Mouse (Mus musculus) gastrocnemius, adult 8-10 months (tissue): ENCODE measurements around the gene Crebrf. TPM values are rescaled to one million over a fixed set of nuclear protein-coding genes. Genes with fewer than 3 reads are reported as not detected.
A peak's percentile ranks its signal among the peaks of the same experiment; 100 is the strongest.

Experiments
- DNase-seq, 2 experiments: peaks; one replicate each; pipeline ENCODE4 v3.0.0; 2022; ENCODE audit warnings: low spot score in 2 of 2
- total RNA-seq, 4 experiments: library from RNA; stranded (reverse); gene quantifications; 2 replicates each; pipeline ENCODE4 v1.2.4; 2022

Gene Crebrf
- total RNA-seq = 10 to 100 TPM; 40.9 to 48.0 (median 42.9) TPM

DNA sequence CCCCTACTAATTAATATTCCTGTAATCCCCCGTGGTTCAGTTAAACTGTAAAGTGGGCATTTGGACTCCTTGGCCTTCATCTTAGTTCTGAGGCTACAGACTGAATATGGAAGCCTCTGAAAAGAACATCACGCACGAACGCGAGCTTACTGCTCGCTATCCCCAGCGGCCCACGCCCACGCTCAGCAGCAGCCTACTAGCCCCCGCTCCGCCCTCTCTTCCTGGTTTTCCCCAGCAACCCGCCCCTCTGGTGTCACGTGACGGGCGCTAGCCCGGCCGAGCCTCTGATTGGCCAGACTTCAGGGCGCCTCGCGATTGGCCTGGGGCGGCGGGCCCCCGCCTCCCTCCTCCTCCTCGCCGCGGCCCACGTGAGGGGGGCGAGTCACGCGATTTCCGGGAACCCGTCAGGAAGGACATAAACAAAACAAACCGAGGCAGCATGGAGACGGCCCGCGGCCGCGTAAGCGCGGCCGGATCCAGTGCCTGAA is at the start of gene Crebrf:
TSS of gene Crebrf (plus strand) at position 380 of the 488 bp plus-strand sequence.
- DNase-seq = peak; percentile 97 to 98

DNA sequence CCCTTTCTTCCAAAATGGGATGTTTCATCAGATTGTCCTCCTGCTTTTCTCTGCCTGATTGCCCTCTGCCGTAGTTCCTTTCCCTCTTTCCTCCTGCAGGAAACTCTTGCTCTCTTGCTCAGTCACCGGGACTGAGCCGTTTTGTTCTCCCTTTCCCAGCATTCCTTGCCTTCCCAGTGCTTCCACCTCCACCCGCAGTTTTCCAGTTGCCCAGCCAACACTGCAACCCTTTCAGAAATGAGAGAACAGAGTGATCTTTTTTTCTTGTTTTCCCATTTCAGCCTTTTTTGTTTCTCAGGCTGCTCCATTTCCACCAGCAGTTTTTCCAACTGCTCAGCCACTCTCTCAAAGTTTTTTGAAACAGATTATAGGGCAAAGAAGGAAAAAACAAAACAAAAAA is 44.2 kb upstream of the Crebrf start:
- DNase-seq = no peak

DNA sequence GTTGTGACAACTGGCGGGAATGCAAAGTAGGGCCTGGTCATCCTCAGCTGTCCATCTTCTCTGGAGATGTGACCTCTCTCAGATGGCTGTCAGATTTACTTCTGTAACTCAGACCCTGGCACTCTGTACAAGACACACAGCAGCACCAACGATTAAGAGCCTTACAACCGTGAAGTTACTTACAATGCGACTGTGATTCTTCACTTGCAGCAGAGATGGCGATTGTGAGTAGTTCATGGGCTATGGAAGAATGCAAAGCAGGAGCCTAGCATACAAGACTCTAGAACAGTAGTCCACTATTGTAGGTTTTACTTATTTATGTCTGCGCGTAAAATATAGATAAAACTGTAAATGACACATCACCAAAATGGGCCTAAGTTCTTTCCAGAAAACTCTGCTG is 39.6 kb upstream of the Crebrf start:
- DNase-seq = no peak

DNA sequence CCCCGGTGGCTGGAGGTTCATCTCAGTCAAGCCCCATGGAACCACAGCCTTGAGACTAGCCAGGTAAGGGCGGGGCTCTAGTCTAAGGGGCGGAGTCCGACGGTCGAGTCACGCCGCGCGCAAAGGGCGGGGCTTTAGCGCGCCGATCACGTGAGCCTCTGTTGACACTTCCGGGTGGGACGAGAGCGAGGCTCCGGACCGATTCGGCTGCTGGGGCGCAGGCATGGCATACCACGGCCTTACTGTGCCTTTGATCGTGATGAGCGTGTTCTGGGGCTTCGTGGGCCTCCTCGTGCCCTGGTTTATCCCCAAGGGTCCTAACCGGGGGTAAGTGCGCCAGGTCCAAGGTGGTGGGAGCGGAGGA is 39.2 kb upstream of the Crebrf start:
- peak; percentile 82 to 85 for DNase-seq

DNA sequence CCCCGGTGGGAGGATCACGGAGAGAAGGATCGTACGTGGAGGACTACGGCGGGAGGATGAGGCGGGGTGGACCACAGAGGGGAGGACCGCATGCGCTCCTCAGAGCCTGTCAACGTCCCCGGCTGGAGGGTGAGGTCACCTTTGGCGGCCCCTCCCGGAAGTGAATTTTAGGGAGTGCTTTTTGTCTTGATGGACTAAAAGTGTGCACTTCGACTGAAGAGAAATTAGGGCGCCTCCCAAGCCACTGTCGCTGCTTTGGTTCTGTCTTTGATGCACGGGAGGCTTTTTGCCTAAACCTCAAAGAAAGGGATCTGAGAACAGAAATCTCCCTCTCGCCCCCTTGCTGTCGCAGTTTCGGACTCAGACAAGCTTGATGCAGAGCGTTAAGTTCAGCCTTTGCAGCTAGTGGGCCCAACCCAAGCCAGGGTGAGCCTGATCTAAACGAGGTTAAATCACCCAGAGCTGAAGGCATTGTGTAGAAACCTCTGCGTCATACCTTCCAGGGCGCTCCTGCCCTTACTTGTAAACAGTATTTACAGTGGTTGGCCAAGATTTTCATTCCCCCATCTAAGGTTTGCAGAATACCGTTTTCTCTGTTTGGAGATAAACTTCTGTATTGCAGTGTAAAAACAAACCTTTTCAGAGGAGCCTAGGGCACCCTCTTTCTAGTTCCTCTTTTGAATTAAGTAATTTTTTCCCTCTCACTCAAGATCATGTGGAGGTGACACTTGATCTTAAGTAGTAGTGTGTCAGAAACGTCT is 38.7 kb upstream of the Crebrf start:
- peak; percentile 73 to 74 for DNase-seq

DNA sequence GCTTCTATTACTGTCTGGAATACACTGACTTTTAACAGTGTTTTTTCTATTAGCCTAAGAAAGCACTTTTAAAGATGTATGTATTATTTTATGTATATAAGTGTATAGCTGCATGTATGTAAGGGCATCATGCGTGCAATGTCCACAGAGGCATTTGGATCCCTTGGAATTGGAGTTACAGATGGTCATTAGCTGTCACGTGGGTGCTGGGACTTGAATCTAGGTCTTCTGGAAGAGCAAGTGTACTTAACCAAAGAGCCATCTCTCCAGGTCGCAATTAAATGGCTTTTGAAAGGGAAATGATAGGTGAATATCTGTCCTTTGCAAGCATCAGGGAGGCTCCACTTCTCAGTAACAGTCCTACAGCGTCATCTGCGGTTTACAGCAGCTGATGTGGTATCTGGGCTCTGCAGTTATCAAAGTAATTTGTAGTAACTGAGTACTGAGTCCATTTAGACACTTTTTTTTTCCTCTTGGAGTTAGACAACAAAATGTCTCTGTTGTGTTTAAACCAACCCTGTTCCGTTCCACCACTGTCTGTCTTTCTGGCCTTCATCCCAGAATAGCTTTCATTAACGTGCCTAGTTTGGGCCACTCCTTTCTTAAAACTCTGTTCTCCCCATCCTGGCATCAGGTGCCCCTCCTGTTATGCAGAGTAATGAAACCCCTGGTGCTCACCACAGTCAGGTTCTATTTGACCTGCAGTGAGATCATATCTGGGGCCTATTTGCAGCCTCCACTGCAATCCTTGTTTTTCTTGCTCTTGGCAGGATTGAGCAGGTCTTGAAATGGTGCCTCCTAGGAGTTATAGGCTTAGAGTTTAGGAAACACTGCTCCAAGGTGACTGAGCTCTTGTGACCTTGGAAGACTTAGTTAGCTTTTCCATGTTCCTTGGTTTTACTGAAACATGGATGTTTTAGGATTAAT is 37.5 kb upstream of the Crebrf start:
- no peak for DNase-seq

DNA sequence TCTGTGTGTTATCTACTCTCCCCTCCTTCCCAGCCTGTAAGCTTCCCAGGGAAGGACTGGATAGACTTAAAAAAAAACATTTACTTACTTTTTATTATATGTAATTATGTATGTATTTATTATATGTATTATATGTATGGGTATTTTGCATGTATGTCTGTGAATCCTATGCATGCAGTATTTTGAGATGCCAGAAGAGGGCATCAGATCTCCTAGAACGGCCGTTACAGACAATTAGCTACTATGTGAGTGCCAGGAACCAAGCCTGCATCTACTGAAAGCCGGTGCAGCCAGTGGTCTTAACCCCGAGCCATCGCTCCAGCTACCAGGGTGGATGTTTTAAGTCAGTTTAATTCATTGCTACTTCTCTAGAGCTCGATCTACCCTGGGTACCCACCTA is 34.2 kb upstream of the Crebrf start:
- DNase-seq = no peak

DNA sequence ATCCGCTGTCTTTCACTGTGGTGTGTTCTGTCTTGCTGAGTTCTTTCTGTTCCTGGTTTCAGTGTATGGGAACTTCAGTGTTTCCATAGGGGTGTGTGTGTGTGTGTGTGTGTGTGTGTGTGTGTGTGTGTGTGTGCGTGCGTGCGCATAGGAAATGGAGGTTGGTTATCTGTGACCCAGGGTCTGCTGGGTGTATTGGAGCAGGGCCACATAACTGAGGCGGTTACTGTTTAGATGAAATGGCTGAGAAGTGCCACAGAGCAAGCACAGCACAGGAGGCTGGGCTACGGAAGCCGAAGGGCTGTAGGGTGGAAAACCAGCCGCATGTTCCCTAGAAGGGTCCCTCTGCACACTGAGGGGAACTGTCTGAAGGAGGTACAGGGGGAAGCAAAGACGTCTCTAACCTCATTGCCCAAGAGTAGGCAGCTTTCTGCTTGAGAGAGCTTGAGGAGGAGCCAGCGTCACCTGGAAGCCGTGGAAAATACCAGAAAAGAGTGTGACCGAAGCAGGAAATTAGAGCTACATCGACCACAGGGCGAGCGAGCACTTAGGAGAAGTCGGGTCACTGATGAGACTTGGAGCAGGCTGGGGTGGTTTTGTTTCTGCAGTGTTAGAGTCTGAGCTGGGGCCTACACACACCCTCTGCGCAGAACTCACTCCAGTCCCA is 29.0 kb upstream of the Crebrf start:
- DNase-seq = no peak

DNA sequence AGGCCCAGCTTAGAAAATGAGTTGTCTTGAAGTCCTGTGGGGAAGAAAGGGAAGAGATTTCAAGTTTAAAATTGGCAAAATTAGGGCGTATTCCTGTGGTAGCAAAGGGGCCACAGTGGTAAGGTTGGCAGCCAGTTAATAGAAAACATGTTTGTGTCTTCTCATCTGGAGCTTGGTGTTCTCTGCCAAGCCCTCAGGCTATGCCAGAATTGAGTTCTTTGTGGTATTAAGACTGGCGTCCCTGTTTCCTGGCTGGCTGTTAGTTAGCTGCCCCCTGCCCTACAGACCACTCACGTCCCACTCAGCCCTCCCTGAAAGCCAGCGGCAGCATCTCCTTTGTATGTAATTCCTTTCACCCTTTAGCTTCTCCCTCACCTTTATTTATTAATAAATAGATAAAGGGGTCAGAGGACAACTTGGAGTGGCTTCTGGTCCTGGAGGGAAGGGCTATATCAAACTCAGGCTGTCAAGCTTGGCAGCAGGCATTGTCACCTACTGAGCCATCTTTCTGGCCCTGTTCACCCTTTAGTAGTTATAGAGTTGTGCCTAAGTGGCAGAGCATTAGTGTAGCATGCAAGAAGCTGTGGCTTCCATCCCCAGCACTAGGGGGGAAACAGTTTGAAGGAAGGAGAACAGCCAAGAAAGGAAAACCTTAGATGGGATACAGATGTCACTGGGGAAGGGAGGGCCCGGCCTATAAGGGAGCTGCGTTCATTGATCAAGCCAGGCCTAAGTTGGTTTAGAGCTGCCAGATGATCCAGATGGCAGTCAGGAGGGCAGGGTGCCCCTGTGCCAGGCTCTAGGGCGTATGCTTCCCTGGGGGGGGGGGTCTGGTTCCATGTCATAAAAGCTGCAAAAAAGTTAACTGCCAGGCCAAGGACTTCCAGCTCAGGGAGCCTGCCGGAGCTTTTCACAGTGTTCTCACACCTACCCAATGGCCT is 26.4 kb upstream of the Crebrf start:
- DNase-seq = no peak

DNA sequence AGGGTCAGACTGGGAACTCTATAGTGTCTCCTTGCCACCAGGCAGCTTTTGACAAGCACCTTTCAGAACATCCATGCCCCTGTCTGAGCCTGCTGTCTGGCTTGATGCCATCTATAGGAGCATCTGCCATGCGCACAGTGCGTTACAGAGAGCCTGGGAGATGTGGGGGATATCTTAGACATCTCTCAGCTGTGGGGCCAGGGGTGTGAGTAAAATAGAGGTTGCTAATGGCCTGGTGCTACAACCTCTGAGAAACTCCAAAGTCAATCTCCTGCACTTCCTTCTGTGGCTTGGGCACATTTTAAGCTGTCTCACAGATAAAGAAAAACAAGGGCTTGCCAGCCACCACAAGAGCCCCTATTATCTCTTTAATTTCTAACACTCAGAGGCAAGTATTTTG is 25.6 kb upstream of the Crebrf start:
- DNase-seq = no peak

DNA sequence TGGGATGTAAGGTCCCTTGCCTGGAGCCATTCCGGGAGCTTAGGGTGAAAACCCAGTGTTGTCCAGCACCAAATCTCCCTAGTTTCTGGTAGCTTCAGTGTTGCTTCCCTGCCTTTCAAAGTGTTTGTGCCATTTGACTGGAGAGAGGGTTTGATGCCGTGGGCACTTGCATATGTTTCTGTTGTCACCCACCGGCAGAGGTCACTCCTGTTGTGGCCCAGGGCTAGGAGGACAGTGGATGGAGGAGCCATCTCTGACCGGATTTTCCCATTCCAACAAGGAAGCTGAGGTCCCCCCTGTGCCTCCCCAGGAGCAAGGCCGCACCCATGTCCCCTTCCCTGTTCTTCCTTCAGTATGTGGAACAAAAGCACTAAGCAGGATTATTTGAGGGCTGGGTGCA is 25.2 kb upstream of the Crebrf start:
- DNase-seq = no peak

DNA sequence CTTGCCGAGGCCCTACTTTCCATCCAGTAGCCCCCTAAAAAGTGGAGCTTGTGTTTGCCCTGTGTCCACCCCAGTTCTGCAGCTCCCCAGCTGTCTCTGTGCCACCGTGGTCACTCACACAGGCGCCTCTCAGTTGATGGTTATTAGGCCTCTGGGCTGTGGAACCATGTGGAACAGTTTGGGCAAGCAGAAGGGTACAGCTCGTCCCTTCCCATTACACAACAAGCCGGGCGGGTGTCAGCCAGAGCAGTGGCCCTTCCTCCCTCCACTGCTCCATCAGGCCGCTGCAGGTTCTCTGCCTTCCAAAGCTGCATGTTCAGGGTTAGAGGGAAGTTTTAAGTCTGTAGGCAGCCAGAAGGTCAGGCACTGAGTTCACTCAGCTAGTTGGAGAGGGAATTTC is 24.3 kb upstream of the Crebrf start:
- peak in 1 of 2 experiments; percentile 57 for DNase-seq

DNA sequence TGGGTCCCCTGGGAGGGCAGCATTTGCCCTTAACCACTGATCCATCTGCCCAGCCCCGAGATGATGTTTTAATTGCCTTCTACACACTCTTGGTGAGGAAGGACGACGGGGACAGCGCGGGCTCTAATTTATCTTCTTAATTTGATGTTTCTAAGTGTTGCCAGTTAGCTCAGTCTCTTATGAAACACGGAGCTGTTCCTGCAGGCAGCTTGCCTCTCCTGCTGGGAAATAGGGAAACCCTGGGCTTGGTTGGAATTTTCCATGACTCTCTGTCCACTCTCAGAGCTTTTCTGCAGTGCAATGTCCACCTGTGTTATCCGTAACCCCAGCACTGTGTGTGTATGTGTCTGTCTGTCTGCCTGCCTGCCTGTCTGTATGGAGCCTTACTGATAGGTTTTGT is 22.0 kb upstream of the Crebrf start:
- no peak for DNase-seq

DNA sequence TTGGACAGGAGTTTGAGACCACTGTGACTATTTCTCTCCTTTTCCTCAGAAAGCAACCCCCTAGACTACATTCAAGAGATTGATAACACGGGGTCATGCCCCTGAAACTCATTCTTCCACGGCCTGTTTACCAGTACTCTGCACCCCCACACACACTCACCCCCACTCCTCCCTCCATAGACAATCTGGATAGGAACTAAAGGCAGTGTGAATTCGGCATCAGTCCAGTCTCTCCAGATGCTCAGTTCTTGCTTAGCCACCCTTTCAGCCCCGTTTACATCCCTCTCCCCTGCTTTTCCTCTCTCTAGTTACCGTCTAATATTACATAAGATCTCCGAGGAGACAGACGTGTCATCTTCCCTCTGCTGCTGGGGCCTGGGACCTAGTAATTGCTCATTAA is 21.3 kb upstream of the Crebrf start:
- no peak for DNase-seq

DNA sequence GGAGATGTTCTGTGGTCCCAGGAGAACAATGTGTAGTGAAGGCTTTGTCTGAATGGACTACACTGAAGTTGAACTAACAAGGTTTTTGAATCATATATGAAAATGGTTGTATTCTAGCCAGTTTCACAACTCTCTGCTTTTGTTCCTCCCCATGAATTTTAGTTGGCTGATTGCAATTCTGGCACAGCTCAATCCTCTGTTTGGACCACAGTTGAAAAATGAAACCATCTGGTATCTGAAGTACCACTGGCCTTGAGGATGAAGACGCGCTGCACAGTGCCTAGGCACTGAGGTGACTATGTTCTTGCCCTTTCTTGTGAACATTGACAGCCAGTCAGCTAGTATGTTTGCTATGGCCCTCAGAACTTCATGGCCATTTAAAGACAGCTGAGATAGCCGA is 20.3 kb upstream of the Crebrf start:
- no peak for DNase-seq

DNA sequence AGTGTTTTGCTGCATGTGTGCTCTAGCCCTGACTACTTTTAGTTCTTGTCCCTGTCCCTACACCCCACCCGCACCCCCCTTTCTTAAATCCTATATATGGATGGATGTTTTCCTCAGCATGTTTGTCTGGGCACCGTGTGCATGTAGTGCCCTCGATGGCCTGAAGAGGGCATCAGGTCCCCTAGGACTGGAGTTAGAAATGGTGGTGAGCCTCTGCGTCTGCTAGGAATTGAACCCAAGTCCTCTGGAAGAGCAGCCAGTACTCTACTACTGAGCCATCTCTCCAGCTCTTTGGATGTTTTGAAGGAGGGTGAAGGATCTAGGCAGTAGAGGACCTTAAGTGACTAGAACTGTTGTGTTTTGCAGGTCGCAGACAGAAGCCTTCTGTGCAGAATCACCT is 16.6 kb upstream of the Crebrf start:
- DNase-seq = no peak

DNA sequence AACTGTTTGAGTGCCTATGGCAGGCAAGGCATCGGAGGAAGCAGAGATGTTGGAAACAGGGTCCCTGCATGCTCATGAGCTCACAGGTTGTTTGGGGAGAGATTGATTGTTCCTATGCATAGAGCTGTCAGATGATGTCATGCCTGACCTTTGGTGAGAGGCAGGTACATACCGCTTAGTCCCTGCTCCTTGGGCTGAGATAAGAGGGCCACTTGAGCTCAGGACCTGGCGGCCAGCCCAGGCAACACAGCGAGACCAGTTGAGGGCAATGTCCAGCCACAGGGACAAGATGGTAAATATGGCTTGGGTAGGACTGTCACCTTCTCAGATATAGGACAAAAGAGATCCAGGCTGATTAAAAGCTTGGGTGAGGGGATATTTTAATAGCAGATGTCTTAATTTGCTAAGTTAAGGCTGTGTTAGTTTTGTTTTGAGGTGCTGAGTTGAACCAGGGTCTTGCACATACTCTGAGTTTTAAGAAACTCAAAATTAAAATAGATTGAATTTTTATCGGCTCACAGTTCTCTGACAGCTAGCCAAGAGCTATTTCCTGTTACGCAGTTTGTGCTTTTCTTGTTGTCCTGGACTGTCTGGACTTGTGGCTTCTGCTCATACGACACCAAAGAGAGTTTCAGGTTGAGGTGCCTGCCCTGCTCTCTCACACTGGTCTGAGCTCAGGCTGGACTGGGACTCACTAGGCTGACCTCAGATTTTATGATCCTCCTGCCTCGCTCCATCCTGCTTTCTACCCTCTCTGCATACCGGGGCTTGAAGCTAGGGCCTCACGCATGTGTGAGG is 15.4 kb upstream of the Crebrf start:
- peak in 1 of 2 experiments; percentile 17 for DNase-seq

DNA sequence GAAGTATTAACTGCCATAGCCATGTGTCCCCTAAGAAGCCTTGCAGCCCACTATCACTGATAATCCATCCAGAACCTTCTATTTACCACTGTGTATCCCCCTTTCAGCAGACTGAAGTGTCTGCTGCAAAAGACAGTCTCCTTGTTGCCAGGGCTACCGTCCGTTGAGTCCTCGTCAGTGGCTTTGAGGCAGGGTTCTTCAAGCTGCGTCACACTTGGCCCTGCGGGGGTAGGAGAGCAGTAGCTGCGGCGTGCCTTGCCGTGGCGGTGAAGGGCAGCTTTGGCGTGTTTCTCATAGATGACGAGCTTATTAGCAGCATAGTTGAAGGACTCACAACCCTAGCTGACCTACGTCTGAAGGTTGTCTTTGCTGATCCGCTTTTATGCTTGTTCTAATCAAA is 13.9 kb upstream of the Crebrf start:
- DNase-seq = no peak

DNA sequence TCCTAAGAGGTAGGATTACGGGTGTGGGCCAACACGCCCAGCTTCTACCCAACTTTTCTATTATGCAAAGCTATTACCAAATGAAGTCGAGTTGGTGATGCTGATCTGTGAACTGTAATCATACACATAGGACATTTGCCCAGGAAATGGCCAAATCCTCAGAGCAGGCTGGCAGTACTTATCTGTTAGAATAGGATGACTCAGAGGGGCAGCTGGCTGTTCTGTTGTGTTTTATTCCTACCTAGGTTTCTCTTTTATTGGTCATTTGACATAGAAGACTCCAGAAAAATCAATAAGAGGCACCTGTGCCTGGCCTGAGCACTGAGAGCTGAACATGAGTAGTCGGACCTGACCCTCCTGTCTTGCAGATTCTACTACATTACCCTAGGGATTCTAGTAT is 12.8 kb upstream of the Crebrf start:
- DNase-seq = no peak

DNA sequence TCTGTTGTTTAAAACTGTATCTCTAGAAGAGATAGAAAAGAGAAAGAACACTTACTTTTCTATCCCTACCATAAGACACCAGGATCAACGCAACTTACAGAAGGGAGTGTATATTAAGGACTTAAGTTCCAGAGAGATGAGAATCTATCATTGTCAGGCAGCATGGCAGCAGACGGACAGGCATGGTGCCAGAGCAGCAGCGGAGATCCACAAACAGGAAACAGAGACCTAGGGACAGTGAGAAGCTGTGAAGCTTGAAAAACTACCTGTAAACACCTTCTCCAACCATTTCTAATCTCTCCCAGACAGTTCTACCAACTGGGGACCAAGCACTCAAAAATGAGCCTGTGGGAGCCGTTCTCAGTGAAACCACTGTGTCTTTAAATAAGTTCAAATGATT is 11.8 kb upstream of the Crebrf start:
- no peak for DNase-seq
